8 mouse cellular contexts compared by ENCODE assay signal in genomic region chr5:121449976-121450375, GRCm38 (mm10). TPM values are rescaled to one million over a fixed set of nuclear protein-coding genes. Genes with fewer than 3 reads are reported as not detected.
A peak's percentile ranks its signal among the peaks of the same experiment; 100 is the strongest.
DNase-seq lines count a peak whose midpoint lies in the region; ATAC-seq and TF ChIP-seq lines count a peak whose summit lies in the region.

No protein-coding gene starts in this region.

- no peak for ATAC-seq in intestine, embryonic 14.5 days (replicated peaks; ENCODE audit: low FRiP score, low TSS enrichment, low read depth)
- ATAC-seq in intestine, embryonic 15.5 days = no peak
- no peak for ATAC-seq in lung, embryonic 14.5 days (ENCODE audit: insufficient read depth)
- ATAC-seq in hindbrain, embryonic 14.5 days (ENCODE audit: low FRiP score) = no peak

- no peak overlapping the region for H3K4me2 ChIP-seq in intestine, embryonic 14.5 days (ENCODE audit: low read length)
- no peak overlapping the region for H3K4me2 ChIP-seq in intestine, embryonic 15.5 days (replicated peaks)
- H3K4me2 ChIP-seq in lung, embryonic 14.5 days = no peak overlapping the region
- H3K4me2 ChIP-seq in hindbrain, embryonic 14.5 days (replicated peaks) = no peak overlapping the region; the same call in 1 of the 2 replicates

- no peak overlapping the region for H3K4me3 ChIP-seq in intestine, embryonic 14.5 days (ENCODE audit: low read depth, low read length)
- H3K4me3 ChIP-seq in intestine, embryonic 15.5 days (replicated peaks) = no peak overlapping the region
- H3K4me3 ChIP-seq in lung, embryonic 14.5 days (ENCODE audit: low read depth, low read length) = no peak overlapping the region
- no peak overlapping the region for H3K4me3 ChIP-seq in hindbrain, embryonic 14.5 days (replicated peaks; ENCODE audit: low read length)

- peak; percentile 57 for TF ChIP-seq CTCF in lung, embryonic 14.5 days (IDR thresholded peaks at IDR 0.05; ENCODE audit: low read depth)

- peaks cover 17% of the 10 kb centered on the region for H3K4me1 ChIP-seq in intestine, embryonic 14.5 days (replicated peaks; ENCODE audit: control insufficient read depth, insufficient read depth, low read length)
- H3K4me1 ChIP-seq in intestine, embryonic 15.5 days (replicated peaks) = peaks cover 21% of the 10 kb centered on the region
- peaks cover 14% of the 10 kb centered on the region for H3K4me1 ChIP-seq in lung, embryonic 14.5 days (ENCODE audit: insufficient read depth)
- peaks cover 24% of the 10 kb centered on the region for H3K4me1 ChIP-seq in hindbrain, embryonic 14.5 days (replicated peaks; ENCODE audit: control insufficient read depth, insufficient read depth, low read length)

- WGBS in intestine, embryonic 14.5 days = 72% methylated on average over 6 of the region's 6 CpGs
- WGBS in intestine, embryonic 15.5 days = 62% methylated on average over 6 of the region's 6 CpGs
- WGBS in lung, embryonic 14.5 days = 60% methylated on average over 6 of the region's 6 CpGs
- 66% methylated on average over 6 of the region's 6 CpGs for WGBS in hindbrain, embryonic 14.5 days

- H3K27me3 ChIP-seq in intestine, embryonic 14.5 days (replicated peaks; ENCODE audit: control insufficient read depth, insufficient read depth, low read length) = no peaks in the 10 kb centered on the region
- H3K27me3 ChIP-seq in intestine, embryonic 15.5 days (replicated peaks) = no peaks in the 10 kb centered on the region
- no peaks in the 10 kb centered on the region for H3K27me3 ChIP-seq in lung, embryonic 14.5 days (ENCODE audit: insufficient read depth, low read length)
- no peaks in the 10 kb centered on the region for H3K27me3 ChIP-seq in hindbrain, embryonic 14.5 days (ENCODE audit: control insufficient read depth, insufficient read depth, low read length)

- no peaks in the 10 kb centered on the region for H3K9me3 ChIP-seq in intestine, embryonic 14.5 days (ENCODE audit: control insufficient read depth, low read length)
- H3K9me3 ChIP-seq in intestine, embryonic 15.5 days = no peaks in the 10 kb centered on the region
- H3K9me3 ChIP-seq in lung, embryonic 14.5 days (ENCODE audit: low read depth, low read length) = no peaks in the 10 kb centered on the region
- H3K9me3 ChIP-seq in hindbrain, embryonic 14.5 days (ENCODE audit: control insufficient read depth, low read length) = no peaks in the 10 kb centered on the region

- H3K9ac ChIP-seq in intestine, embryonic 14.5 days (ENCODE audit: low read length) = no peak overlapping the region
- H3K9ac ChIP-seq in intestine, embryonic 15.5 days = no peak overlapping the region
- no peak overlapping the region for H3K9ac ChIP-seq in lung, embryonic 14.5 days
- no peak overlapping the region for H3K9ac ChIP-seq in hindbrain, embryonic 14.5 days

- peak; percentile 72 for DNase-seq in intestine, embryonic 14.5 days (ENCODE audit: low spot score)
- peak; percentile 76 for DNase-seq in ES-CJ7 (ENCODE audit: low read depth, low spot score)
- DNase-seq in adrenal gland, postnatal 36 days = peak; percentile 41 to 70
- DNase-seq in heart, postnatal 10 days = peak; percentile 64 to 80
- peak; percentile 84 for DNase-seq in lung, embryonic 14.5 days
- peak; percentile 30 to 76 for DNase-seq in spleen, adult 18-20 months
- no peak for DNase-seq in hindbrain, embryonic 14.5 days (ENCODE audit: low spot score)

- intact Hi-C loops in heart, postnatal 10 days (cut with DNase I) = loop anchor here (5.0 kb wide), 2 partner anchors 142 to 262 kb away; partner anchors contain the start of genes Aldh2 and Atxn2

- H3K27ac ChIP-seq in intestine, embryonic 14.5 days (ENCODE audit: low read depth) = no peak overlapping the region
- H3K27ac ChIP-seq in intestine, embryonic 15.5 days = no peak overlapping the region
- H3K27ac ChIP-seq in lung, embryonic 14.5 days (ENCODE audit: low read depth) = no peak overlapping the region
- no peak overlapping the region for H3K27ac ChIP-seq in hindbrain, embryonic 14.5 days

- H3K36me3 ChIP-seq in intestine, embryonic 14.5 days (ENCODE audit: control insufficient read depth, insufficient read depth, low read length) = peaks cover 47% of the 10 kb centered on the region
- H3K36me3 ChIP-seq in intestine, embryonic 15.5 days = peaks cover 33% of the 10 kb centered on the region
- peaks cover 51% of the 10 kb centered on the region for H3K36me3 ChIP-seq in lung, embryonic 14.5 days (ENCODE audit: insufficient read depth)
- peaks cover 50% of the 10 kb centered on the region for H3K36me3 ChIP-seq in hindbrain, embryonic 14.5 days (replicated peaks; ENCODE audit: control insufficient read depth, insufficient read depth)

RNA-seq across cellular contexts. Expression of gene Tmem116, which starts 1.7 kb away (rescaled TPM):
- polyA plus RNA-seq in intestine, embryonic 14.5 days (2014; fragmentation: Nextera tagmentation; extraction: Ambion mirVana) = 1.8 and 2.7 TPM in 2 replicates
- polyA plus RNA-seq in intestine, embryonic 15.5 days (2015; fragmentation: Nextera tagmentation; extraction: Ambion mirVana) = 2.5 and 3.8 TPM in 2 replicates
- total RNA-seq in adrenal gland, postnatal 36 days (2021) = 1 to 10 TPM; 3.5 to 6.9 TPM
- 1 to 10 TPM; 5.9 to 7.3 TPM for total RNA-seq in heart, postnatal 10 days (2021)
- polyA plus RNA-seq in lung, embryonic 14.5 days (2014; fragmentation: Nextera tagmentation; extraction: Ambion mirVana) = 1.7 and 2.0 TPM in 2 replicates
- 1.2 and 1.9 TPM in 2 replicates for polyA plus RNA-seq in hindbrain, embryonic 14.5 days (2014; fragmentation: Nextera tagmentation; extraction: Ambion mirVana)

RNA-seq across cellular contexts. Expression of gene Erp29, which starts 2.3 kb away (rescaled TPM):
- 164 and 167 TPM in 2 replicates for polyA plus RNA-seq in intestine, embryonic 14.5 days (2014; fragmentation: Nextera tagmentation; extraction: Ambion mirVana)
- polyA plus RNA-seq in intestine, embryonic 15.5 days (2015; fragmentation: Nextera tagmentation; extraction: Ambion mirVana) = 173 and 204 TPM in 2 replicates
- total RNA-seq in adrenal gland, postnatal 36 days (2021) = 100 to 1,000 TPM; 117 to 123 TPM
- total RNA-seq in heart, postnatal 10 days (2021) = 100 to 1,000 TPM; 112 TPM
- polyA plus RNA-seq in lung, embryonic 14.5 days (2014; fragmentation: Nextera tagmentation; extraction: Ambion mirVana) = 117 TPM in 2 replicates
- 146 and 147 TPM in 2 replicates for polyA plus RNA-seq in hindbrain, embryonic 14.5 days (2014; fragmentation: Nextera tagmentation; extraction: Ambion mirVana)

RNA-seq across cellular contexts. Expression of gene Naa25, which starts 52.2 kb away (rescaled TPM):
- 47.4 and 53.2 TPM in 2 replicates for polyA plus RNA-seq in intestine, embryonic 14.5 days (2014; fragmentation: Nextera tagmentation; extraction: Ambion mirVana)
- polyA plus RNA-seq in intestine, embryonic 15.5 days (2015; fragmentation: Nextera tagmentation; extraction: Ambion mirVana) = 46.3 and 48.0 TPM in 2 replicates
- total RNA-seq in adrenal gland, postnatal 36 days (2021) = 10 to 100 TPM; 35.8 to 42.1 TPM
- total RNA-seq in heart, postnatal 10 days (2021) = 10 to 100 TPM; 22.1 to 23.5 TPM
- 42.8 and 43.5 TPM in 2 replicates for polyA plus RNA-seq in lung, embryonic 14.5 days (2014; fragmentation: Nextera tagmentation; extraction: Ambion mirVana)
- 55.3 and 63.6 TPM in 2 replicates for polyA plus RNA-seq in hindbrain, embryonic 14.5 days (2014; fragmentation: Nextera tagmentation; extraction: Ambion mirVana)

RNA-seq across cellular contexts. Expression of gene Adam1b, which starts 53.3 kb away (rescaled TPM):
- polyA plus RNA-seq in intestine, embryonic 14.5 days (2014; fragmentation: Nextera tagmentation; extraction: Ambion mirVana) = 0.07 and 0.16 TPM in 2 replicates
- 0.08 TPM in 1 of 2 replicates, not detected in the other for polyA plus RNA-seq in intestine, embryonic 15.5 days (2015; fragmentation: Nextera tagmentation; extraction: Ambion mirVana)
- total RNA-seq in adrenal gland, postnatal 36 days (2021) = not detected
- not detected for total RNA-seq in heart, postnatal 10 days (2021)
- polyA plus RNA-seq in lung, embryonic 14.5 days (2014; fragmentation: Nextera tagmentation; extraction: Ambion mirVana) = 0.11 TPM in 1 of 2 replicates, not detected in the other
- not detected in 2 replicates for polyA plus RNA-seq in hindbrain, embryonic 14.5 days (2014; fragmentation: Nextera tagmentation; extraction: Ambion mirVana)
